Mouse (Mus musculus) MEL (cell line): ENCODE measurements around the gene Alg11.

Source experiments
- CHD1 ChIP-seq: IDR thresholded peaks from 2 replicates; pipeline ENCODE4 v1.6.1; 2012; ENCODE audit warnings: low read depth, mild to moderate bottlenecking, inconsistent platforms, low read length, improper control_type of control experiment
- CHD2 ChIP-seq: IDR thresholded peaks from 2 replicates; pipeline ENCODE4 v1.6.1; 2011; ENCODE audit warnings: low read length, improper control_type of control experiment
- CTCF ChIP-seq, 3 experiments: IDR thresholded peaks in 2 of 3; conservative IDR thresholded peaks in 1 of 3; 2 replicates each; pipeline ENCODE4 v1.5.1; 2011 to 2012; ENCODE audit warnings: low read length in 3 of 3, low read depth in 2 of 3, mild to moderate bottlenecking in 2 of 3, improper control_type of control experiment in 1 of 3, inconsistent platforms in 1 of 3, mixed read lengths in 1 of 3, moderate library complexity in 1 of 3; ENCODE audit not compliant: control insufficient read depth in 1 of 3, insufficient read depth in 1 of 3, poor library complexity in 1 of 3, severe bottlenecking in 1 of 3
- EP300 ChIP-seq, 2 experiments: IDR thresholded peaks; 2 replicates each; pipeline ENCODE4 v1.6.1; 2011; ENCODE audit warnings: improper control_type of control experiment in 2 of 2, low read length in 2 of 2, low read depth in 1 of 2, mild to moderate bottlenecking in 1 of 2
- GABPA ChIP-seq: IDR thresholded peaks from 2 replicates; pipeline ENCODE4 v1.6.1; 2012; ENCODE audit warnings: low read depth, mild to moderate bottlenecking, inconsistent platforms, low read length, improper control_type of control experiment, moderate library complexity
- NELFE ChIP-seq: IDR thresholded peaks from 2 replicates; pipeline ENCODE4 v1.6.1; 2011; ENCODE audit warnings: low read depth, low read length, improper control_type of control experiment
- POLR2A ChIP-seq, 2 experiments: IDR thresholded peaks; 2 replicates each; pipeline ENCODE4 v1.6.1; 2011 to 2012; ENCODE audit warnings: low read length in 2 of 2, mild to moderate bottlenecking in 2 of 2, control low read depth in 1 of 2, improper control_type of control experiment in 1 of 2, low read depth in 1 of 2, moderate library complexity in 1 of 2; ENCODE audit not compliant: control insufficient read depth in 1 of 2, insufficient read depth in 1 of 2, poor library complexity in 1 of 2
- POLR2AphosphoS2 ChIP-seq: IDR thresholded peaks from 2 replicates; pipeline ENCODE4 v1.6.1; 2011; ENCODE audit warnings: low read length, improper control_type of control experiment
- TCF12 ChIP-seq: IDR thresholded peaks from 2 replicates; pipeline ENCODE4 v1.6.1; 2014; ENCODE audit warnings: low read depth, mild to moderate bottlenecking, inconsistent platforms, low read length, improper control_type of control experiment, moderate library complexity
- ZNF384 ChIP-seq: IDR thresholded peaks from 2 replicates; pipeline ENCODE4 v1.6.1; 2012; ENCODE audit warnings: low read depth, mild to moderate bottlenecking, inconsistent platforms, low read length, improper control_type of control experiment

- TF ChIP-seq CTCF (IDR thresholded peaks at IDR 0.05 in 2 of 3, conservative IDR thresholded peaks at IDR 0.05 in 1 of 3; ENCODE audit: control insufficient read depth in 1 of 3, insufficient read depth in 1 of 3, low read depth in 2 of 3, low read length in 3 of 3, poor library complexity in 1 of 3, severe bottlenecking in 1 of 3) = peak; percentile 66 to 74 (median 67)
- TF ChIP-seq TCF12 = no peak
- no peak for TF ChIP-seq EP300 (IDR thresholded peaks at IDR 0.05; ENCODE audit: low read depth in 1 of 2, low read length in 2 of 2)
- no peak for TF ChIP-seq CHD2
- TF ChIP-seq GABPA = no peak
- no peak for TF ChIP-seq POLR2AphosphoS2
- no peak for TF ChIP-seq NELFE
- TF ChIP-seq POLR2A (IDR thresholded peaks at IDR 0.05; ENCODE audit: control insufficient read depth in 1 of 2, insufficient read depth in 1 of 2, low read depth in 1 of 2, low read length in 2 of 2, poor library complexity in 1 of 2) = no peak
- no peak for TF ChIP-seq ZNF384
- no peak for TF ChIP-seq CHD1
These were observed 12.6 kb upstream of the Alg11 start for GRCm38 (mm10) chr8:22047699-22048464.
